ENCODE assay signal across 17 mouse cellular contexts in genomic region chr10:89722247-89723195, GRCm38 (mm10). TPM values are rescaled to one million over a fixed set of nuclear protein-coding genes. Genes with fewer than 3 reads are reported as not detected.
DNase-seq lines count a peak whose midpoint lies in the region; ATAC-seq and TF ChIP-seq lines count a peak whose summit lies in the region.
"Had no signal": no experiment of that assay in that cellular context is flagged by ENCODE, and none has a peak within 500 bp of the region (broad histone marks: within the 10 kb centered on the region; RNA-seq: fewer than 3 reads in every experiment).

No protein-coding gene starts in this region.

- no peak for TF ChIP-seq POLR2A in testis, adult 2 months (IDR thresholded peaks at IDR 0.05; ENCODE audit: control insufficient read depth, low read depth, low read length)

- no peaks in the 10 kb centered on the region for H3K4me1 ChIP-seq in testis, adult 2 months (ENCODE audit: control insufficient read depth, insufficient read depth, low read length)
- H3K4me1 ChIP-seq in hindbrain, embryonic 16.5 days (ENCODE audit: control insufficient read depth, insufficient read depth, low read depth, low read length), result no peaks in the 10 kb centered on the region
- H3K4me1 ChIP-seq: heart, embryonic 10.5 days; limb, embryonic 15.5 days; neural tube, embryonic 15.5 days had no signal

- H3K9ac ChIP-seq in hindbrain, embryonic 16.5 days (ENCODE audit: low read depth, low read length), result no peak overlapping the region
- H3K9ac ChIP-seq: limb, embryonic 15.5 days; neural tube, embryonic 15.5 days had no signal

- TF ChIP-seq CTCF in testis, adult 2 months (IDR thresholded peaks at IDR 0.05; ENCODE audit: control insufficient read depth, insufficient read depth, insufficient replicate concordance, low read depth, low read length), result no peak

- no peak overlapping the region for H3K4me3 ChIP-seq in testis, adult 2 months (ENCODE audit: control insufficient read depth, low read depth, low read length)
- H3K4me3 ChIP-seq in hindbrain, embryonic 16.5 days (ENCODE audit: low read length), result no peak overlapping the region
- H3K4me3 ChIP-seq: erythroblast, embryonic 14.5 days; heart, embryonic 10.5 days; limb, embryonic 15.5 days; megakaryocyte, embryonic 14.5 days; neural tube, embryonic 15.5 days had no signal

- 0 out of 2 replicates have a peak, but pooled peaks cover 1% of the 10 kb centered on the region for H3K36me3 ChIP-seq in testis, adult 2 months (ENCODE audit: control insufficient read depth, insufficient read depth, low read length)
- H3K36me3 ChIP-seq in hindbrain, embryonic 16.5 days (ENCODE audit: control insufficient read depth, insufficient read depth, low read length), result peaks cover 11% of the 10 kb centered on the region

- no peak overlapping the region for H3K4me2 ChIP-seq in hindbrain, embryonic 16.5 days (ENCODE audit: low read length)
- H3K4me2 ChIP-seq: limb, embryonic 15.5 days; neural tube, embryonic 15.5 days had no signal

- DNase-seq in gastrocnemius, adult 8-10 months (ENCODE audit: low spot score in 2 of 2), result peak; percentile 18 to 28
- no peak for DNase-seq in gastrocnemius, postnatal 10 days
- no peak for DNase-seq in testis, postnatal 14 days (ENCODE audit: low spot score)
- DNase-seq in kidney, adult 9 months, result peak; percentile 79
- DNase-seq in yolk sac, embryonic 10.5 days (ENCODE audit: low spot score), result peak; percentile 30
- DNase-seq in thymus, adult 18-20 months, result no peak
- DNase-seq: cerebellum, adult 2 months; heart, postnatal 4 days; right cerebral cortex, postnatal 4 days had no signal

- no peaks in the 10 kb centered on the region for H3K27me3 ChIP-seq in testis, adult 2 months (ENCODE audit: control insufficient read depth, insufficient read depth, low read length)
- no peaks in the 10 kb centered on the region for H3K27me3 ChIP-seq in hindbrain, embryonic 16.5 days (replicated peaks; ENCODE audit: control insufficient read depth, insufficient read depth, low read length)
- H3K27me3 ChIP-seq: limb, embryonic 15.5 days; megakaryocyte, embryonic 14.5 days; neural tube, embryonic 15.5 days had no signal

- ATAC-seq in hindbrain, embryonic 16.5 days, result no peak
- ATAC-seq: intestine, postnatal 0 days had no signal

- peak overlapping the region; percentile 62; the same call in 1 of the 2 replicates for H3K27ac ChIP-seq in testis, adult 2 months (ENCODE audit: control insufficient read depth, insufficient read depth, low read depth, low read length)
- no peak overlapping the region for H3K27ac ChIP-seq in hindbrain, embryonic 16.5 days (ENCODE audit: low read depth, low read length)
- H3K27ac ChIP-seq: heart, embryonic 10.5 days; limb, embryonic 15.5 days; neural tube, embryonic 15.5 days had no signal

- H3K9me3 ChIP-seq in hindbrain, embryonic 16.5 days (ENCODE audit: control insufficient read depth, low read length), result no peaks in the 10 kb centered on the region
- H3K9me3 ChIP-seq: heart, embryonic 10.5 days; limb, embryonic 15.5 days; neural tube, embryonic 15.5 days had no signal

- 89% methylated on average over 14 of the region's 14 CpGs for WGBS in hindbrain, embryonic 16.5 days

RNA-seq across cellular contexts. Expression of gene Actr6, which starts 9.6 kb away (rescaled TPM):
- 1 to 10 TPM; 5.3 to 8.2 (median 6.5) TPM for total RNA-seq in gastrocnemius, adult 8-10 months (2022)
- total RNA-seq in gastrocnemius, postnatal 10 days (2021), result 1 to 10 TPM; 5.8 to 6.1 TPM
- polyA plus RNA-seq in testis, adult 2 months (2012; rRNA removed), result 7.4 and 9.0 TPM in 2 replicates
- 46.5 and 60.1 TPM in 2 replicates for polyA plus RNA-seq in hindbrain, embryonic 16.5 days (2015; fragmentation: Nextera tagmentation; extraction: Ambion mirVana)

RNA-seq across cellular contexts. Expression of gene Uhrf1bp1l, which starts 22.3 kb away (rescaled TPM):
- total RNA-seq in gastrocnemius, adult 8-10 months (2022), result 10 to 100 TPM; 14.8 to 24.1 (median 21.3) TPM
- 10 to 100 TPM in 1 of 2 experiments, 1 to 10 TPM in 1; 8.9 to 13.6 TPM for total RNA-seq in gastrocnemius, postnatal 10 days (2021)
- polyA plus RNA-seq in testis, adult 2 months (2012; rRNA removed), result 43.0 and 43.2 TPM in 2 replicates
- 29.9 and 33.8 TPM in 2 replicates for polyA plus RNA-seq in hindbrain, embryonic 16.5 days (2015; fragmentation: Nextera tagmentation; extraction: Ambion mirVana)

RNA-seq across cellular contexts. Expression of gene Scyl2, which starts 36.4 kb away (rescaled TPM):
- total RNA-seq in gastrocnemius, adult 8-10 months (2022), result 10 to 100 TPM; 11.0 to 13.4 (median 11.5) TPM
- total RNA-seq in gastrocnemius, postnatal 10 days (2021), result 10 to 100 TPM; 11.0 to 13.2 TPM
- 13.1 and 14.8 TPM in 2 replicates for polyA plus RNA-seq in testis, adult 2 months (2012; rRNA removed)
- polyA plus RNA-seq in hindbrain, embryonic 16.5 days (2015; fragmentation: Nextera tagmentation; extraction: Ambion mirVana), result 6.9 and 7.0 TPM in 2 replicates

Comparison
In these comparisons a context has a peak if more than half of its experiments do, and no peak if none do; other contexts are left out.
1. DNase-seq: peak in gastrocnemius, adult 8-10 months (2 of 2), kidney, adult 9 months (single experiment) and yolk sac, embryonic 10.5 days (single experiment); none in gastrocnemius, postnatal 10 days (single experiment), testis, postnatal 14 days (single experiment) and thymus, adult 18-20 months (0 of 2).